Mouse (Mus musculus): ENCODE results near the gene St7.

DNA sequence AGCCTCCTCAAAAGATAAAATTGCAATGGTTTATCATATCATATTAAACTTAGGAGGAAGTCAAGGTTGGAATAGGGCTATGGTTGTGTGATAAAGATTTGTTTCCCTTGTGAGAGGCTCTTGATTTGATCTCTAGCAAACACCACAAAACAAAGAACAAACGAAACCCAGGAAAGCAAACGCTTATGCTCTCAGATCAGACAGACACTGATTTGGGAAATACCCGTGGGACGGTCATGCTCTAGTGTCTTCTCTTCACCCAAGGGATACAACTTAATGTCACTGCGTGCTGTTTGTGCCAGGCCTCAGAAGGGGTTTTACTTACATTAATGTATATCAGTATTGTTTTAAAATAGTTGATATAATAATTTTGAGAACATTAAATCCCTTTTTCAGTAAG lies 91.8 kb downstream of the St7 start:
- TF ChIP-seq CTCF (IDR thresholded peaks at IDR 0.05; ENCODE audit: borderline replicate concordance, control insufficient read depth, extremely low read depth, insufficient read depth, low read length, poor library complexity) (no peak), POLR2A (IDR thresholded peaks at IDR 0.05; ENCODE audit: control insufficient read depth, extremely low read depth, insufficient read depth, low read length, poor library complexity) (no peak)
